Mouse (Mus musculus) bone marrow macrophage, adult 2 months (primary cell): Measurements from ENCODE around the gene Serpina3f. TPM values are rescaled to one million over a fixed set of nuclear protein-coding genes. Genes with fewer than 3 reads are reported as not detected.
A peak's percentile ranks its signal among the peaks of the same experiment; 100 is the strongest.

Experiments used
- H3K27ac ChIP-seq: 2 replicates; pipeline ENCODE4 v1.5.1; 2012; ENCODE audit warnings: low read depth, low read length; ENCODE audit not compliant: insufficient read depth
- H3K4me1 ChIP-seq: 2 replicates; pipeline ENCODE4 v1.6.1; 2012; ENCODE audit warnings: low read length; ENCODE audit not compliant: control insufficient read depth, insufficient read depth
- H3K4me3 ChIP-seq: 2 replicates; pipeline ENCODE4 v1.5.1; 2012; ENCODE audit warnings: mild to moderate bottlenecking, low read length, moderate library complexity; ENCODE audit not compliant: insufficient read depth
- CTCF ChIP-seq: IDR thresholded peaks from 2 replicates; pipeline ENCODE4 v1.5.1; 2012; ENCODE audit warnings: low read depth, mild to moderate bottlenecking, low read length, moderate library complexity
- POLR2A ChIP-seq: IDR thresholded peaks from 2 replicates; pipeline ENCODE4 v1.6.1; 2012; ENCODE audit warnings: mild to moderate bottlenecking, low read depth, low read length, borderline replicate concordance
- polyA plus RNA-seq: library from polyadenylated mRNA; stranded (reverse); fragments of >200 nt; gene quantifications from 2 replicates; pipeline ENCODE4 v1.2.4, GENCODE M21; 2012; ENCODE audit not compliant: missing spikeins, insufficient read depth, insufficient read length

The Serpina3f gene
- polyA plus RNA-seq: not detected in 2 replicates

DNA sequence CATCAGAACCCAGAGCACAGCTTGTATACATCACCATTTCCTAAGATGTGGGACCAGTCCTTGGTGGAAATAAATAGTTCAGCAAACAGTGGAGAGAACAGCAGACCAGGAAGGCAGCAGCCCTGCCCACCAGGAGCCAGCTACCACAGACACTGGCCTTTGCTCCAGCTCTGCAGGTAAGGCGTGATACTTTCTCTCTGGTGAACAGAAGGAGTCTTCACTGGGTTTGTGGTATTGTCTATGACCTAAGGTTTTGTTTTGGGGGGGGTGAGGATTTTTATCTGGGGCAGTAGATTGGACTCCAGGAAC is at the start of gene Serpina3f:
Gene Serpina3f, plus strand, starts transcription at position 100 of the 309 bp plus-strand sequence.
- Histone ChIP-seq H3K4me3 (no peak within 1 kb of the TSS), H3K27ac (no peak within 1 kb of the TSS), H3K4me1 (peaks cover 11% of the 10 kb centered on the region)
- TF ChIP-seq POLR2A (no peak), CTCF (no peak)

DNA sequence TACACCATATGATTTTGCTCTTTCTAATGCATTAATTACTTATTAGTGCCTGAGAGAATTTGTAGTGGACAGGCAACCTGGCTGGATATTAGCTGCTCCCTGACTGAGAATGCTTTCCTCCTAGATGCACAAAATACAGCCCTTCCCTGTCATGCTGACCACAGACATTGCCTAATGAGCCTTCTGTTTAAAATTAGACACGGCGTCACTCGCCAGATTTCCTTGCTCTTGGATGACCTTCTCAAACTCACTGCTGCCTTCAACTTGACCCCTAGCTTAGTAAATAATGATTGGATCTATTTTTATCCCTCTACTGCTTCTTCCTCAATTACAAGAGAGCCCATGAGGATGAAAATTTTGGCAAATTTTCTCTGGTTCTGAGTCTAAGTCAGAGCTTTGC is 39.6 kb upstream of the Serpina3f start:
- no peak overlapping the region for H3K4me3 ChIP-seq
- TF ChIP-seq CTCF (no peak), POLR2A (no peak)
- H3K27ac ChIP-seq: no peak overlapping the region
- H3K4me1 ChIP-seq: peaks cover 21% of the 10 kb centered on the region

DNA sequence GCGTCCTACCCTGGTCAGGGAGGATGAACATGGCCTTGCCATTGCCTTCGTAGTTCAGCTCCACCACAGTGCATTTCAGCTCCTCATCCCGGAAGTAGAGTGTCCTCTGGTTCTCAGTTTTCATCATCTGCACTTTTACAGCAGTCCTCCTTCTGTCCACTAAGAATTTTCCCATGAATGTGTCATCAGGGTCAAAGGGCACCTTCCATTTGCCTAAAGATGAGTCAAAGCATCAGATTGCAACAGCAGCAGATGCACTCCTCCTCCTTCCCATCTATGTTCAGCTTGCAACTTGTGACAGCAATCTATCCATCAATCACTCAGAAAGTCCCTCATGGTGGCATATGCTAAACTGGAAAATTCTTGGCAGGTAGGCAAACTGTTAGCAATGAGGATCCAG is 38.7 kb upstream of the Serpina3f start:
- peaks cover 21% of the 10 kb centered on the region for H3K4me1 ChIP-seq
- TF ChIP-seq POLR2A (no peak), CTCF (no peak)
- no peak overlapping the region for H3K4me3 ChIP-seq
- no peak overlapping the region for H3K27ac ChIP-seq

DNA sequence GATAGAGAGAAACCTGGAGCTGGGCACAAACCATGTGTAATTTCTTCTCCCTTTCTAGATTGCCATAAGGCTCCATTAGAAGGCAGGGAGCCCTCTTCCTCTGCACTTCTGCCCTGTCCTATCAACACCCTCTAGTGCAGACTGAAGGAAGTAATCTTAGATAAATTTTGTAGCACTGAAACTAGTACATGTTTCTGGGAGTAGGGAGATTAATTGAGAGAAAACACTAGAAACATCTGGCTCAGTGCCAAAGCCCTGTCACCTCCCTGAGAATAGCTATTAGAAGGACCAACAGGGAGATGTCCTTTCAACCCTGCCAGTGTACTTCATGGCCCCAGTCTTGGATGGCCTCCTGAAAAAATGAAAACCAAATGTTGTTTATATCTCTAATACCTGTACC is 35.8 kb upstream of the Serpina3f start:
- Histone ChIP-seq H3K4me3 (no peak overlapping the region), H3K27ac (no peak overlapping the region), H3K4me1 (peaks cover 20% of the 10 kb centered on the region)
- TF ChIP-seq CTCF (no peak), POLR2A (no peak)

DNA sequence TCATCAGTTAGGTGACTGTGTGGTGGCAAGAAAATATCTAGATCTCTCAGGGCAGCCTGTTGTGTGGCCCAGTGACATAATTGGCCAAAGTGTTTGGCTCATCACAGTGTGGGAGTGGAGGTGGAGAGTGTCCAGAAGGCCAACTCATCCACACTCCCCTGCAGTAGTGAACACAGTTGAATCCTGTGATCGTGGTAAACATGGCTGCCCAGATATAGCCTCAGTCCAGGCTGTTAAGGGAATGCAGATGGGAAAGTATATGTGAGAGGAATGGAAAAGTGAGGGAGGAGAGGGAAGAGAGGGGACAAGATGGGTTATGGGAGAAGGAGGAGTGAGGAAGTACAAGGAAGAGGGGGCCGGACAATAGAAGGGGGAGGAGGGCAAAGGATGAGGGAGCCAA is 35.4 kb upstream of the Serpina3f start:
- Histone ChIP-seq H3K27ac (no peak overlapping the region), H3K4me3 (no peak overlapping the region), H3K4me1 (peaks cover 17% of the 10 kb centered on the region)
- TF ChIP-seq POLR2A (no peak), CTCF (no peak)

DNA sequence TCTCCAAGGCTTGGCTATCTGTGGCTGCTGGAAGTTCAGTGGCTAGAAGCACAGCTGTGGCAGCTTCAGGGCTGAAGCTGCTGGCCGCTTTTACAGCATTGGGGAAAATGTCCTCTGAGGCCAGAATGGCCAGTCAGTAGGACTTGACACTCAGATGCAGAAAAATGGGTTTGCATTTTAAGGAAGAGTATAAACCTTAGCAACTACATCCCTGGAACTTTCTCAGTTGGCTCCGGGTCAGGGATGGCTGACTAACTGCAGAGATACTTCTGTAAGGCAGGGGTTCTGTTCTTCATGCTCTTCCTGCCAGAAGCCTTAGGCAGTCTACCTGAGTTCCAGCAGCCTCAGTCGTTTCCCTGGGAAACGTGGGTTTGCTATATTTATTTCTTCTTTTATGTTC is 29.3 kb upstream of the Serpina3f start:
- Histone ChIP-seq H3K27ac (no peak overlapping the region), H3K4me1 (peaks cover 21% of the 10 kb centered on the region), H3K4me3 (no peak overlapping the region)
- TF ChIP-seq CTCF: no peak
- no peak for TF ChIP-seq POLR2A

DNA sequence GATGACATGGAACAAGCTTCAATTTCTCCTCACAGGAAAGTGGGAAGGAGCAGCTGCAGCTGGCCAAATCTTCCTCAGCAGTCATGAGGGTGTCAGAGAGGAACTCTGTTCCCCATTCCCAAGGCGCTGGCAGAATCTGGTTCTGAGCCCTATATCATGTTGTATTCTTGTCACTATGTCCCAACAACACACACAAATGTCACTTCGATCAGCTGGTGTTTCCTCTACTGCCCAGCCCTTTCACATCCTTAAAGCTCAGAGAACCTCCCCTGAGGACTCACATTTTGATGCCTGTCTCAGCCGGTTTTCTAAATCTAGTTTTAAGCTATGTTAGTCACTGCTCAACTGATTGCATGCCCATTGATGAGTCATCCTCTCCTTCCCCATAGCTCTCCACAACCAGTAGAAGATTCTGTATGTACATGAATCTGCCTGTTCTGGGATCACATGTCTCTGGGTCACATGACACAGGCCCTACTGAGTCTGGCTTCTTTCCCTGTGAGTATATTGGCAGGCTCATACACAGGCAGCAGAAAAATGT is 28.2 kb upstream of the Serpina3f start:
- peak overlapping the region; percentile 86 for H3K27ac ChIP-seq
- H3K4me1 ChIP-seq: peaks cover 21% of the 10 kb centered on the region
- TF ChIP-seq CTCF (no peak), POLR2A (no peak)
- H3K4me3 ChIP-seq: no peak overlapping the region

DNA sequence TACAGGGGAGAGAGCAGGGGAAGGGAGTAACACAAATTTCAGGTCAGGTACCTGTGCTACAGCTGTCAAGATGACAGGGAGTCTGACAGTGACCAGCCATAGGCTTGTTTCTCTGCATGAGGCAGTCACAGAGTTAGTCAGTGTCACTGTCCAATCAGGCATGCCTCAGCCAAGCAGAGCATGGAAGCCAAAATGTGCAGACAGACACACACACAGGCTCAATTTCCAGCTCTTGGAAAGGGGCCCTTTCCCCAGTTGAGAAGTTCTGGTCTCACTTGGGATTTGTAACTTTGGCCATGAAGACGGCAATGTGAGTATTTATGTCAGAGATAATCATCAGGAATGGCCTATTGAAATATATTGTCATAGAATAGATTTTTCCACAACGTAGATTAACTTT is 25.1 kb upstream of the Serpina3f start:
- no peak overlapping the region for H3K4me3 ChIP-seq
- no peak overlapping the region for H3K27ac ChIP-seq
- H3K4me1 ChIP-seq: peaks cover 21% of the 10 kb centered on the region
- no peak for TF ChIP-seq POLR2A
- no peak for TF ChIP-seq CTCF

DNA sequence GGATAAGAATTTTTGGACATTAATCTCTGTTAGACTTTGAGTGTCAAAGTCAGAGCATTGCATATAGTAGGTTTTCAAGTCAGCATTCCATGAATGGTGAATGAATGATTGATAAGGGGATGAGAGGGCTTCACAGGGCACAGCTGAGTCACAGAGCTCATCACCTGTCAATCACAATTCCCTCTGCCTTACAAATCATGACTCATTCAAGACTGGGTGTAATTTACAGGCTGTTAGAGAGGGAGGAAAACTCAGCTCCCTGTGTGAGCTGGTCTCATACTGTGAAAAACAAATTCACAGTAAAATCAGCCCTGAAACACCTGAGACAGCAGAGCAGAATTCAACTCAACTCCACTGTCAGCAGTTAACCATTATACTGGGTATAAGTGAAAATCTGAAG is 23.5 kb upstream of the Serpina3f start:
- TF ChIP-seq POLR2A (no peak), CTCF (no peak)
- H3K4me3 ChIP-seq: no peak overlapping the region
- no peak overlapping the region for H3K27ac ChIP-seq
- H3K4me1 ChIP-seq: peaks cover 14% of the 10 kb centered on the region

DNA sequence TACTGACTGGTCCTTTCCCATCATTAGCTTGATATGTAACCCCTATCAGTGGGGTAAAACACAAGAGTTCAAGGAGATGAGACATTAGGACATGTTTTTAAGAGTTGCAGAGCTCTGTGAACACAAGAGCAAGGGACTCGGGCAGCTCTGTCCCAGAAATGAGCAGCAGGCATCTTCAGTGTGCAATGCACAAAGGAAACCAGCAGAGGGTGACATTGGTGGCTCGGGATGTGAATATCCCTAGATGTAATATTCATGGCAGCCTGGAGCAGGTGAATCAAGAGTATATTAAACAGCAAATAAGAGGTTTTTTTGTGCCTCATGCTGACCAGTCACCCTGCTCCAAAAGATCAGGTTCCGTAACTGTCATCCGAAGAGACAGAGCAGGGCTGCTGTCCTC is 5.2 kb upstream of the Serpina3f start:
- Histone ChIP-seq H3K4me1 (peaks cover 6% of the 10 kb centered on the region), H3K4me3 (no peak overlapping the region), H3K27ac (no peak overlapping the region)
- TF ChIP-seq POLR2A (no peak), CTCF (no peak)

DNA sequence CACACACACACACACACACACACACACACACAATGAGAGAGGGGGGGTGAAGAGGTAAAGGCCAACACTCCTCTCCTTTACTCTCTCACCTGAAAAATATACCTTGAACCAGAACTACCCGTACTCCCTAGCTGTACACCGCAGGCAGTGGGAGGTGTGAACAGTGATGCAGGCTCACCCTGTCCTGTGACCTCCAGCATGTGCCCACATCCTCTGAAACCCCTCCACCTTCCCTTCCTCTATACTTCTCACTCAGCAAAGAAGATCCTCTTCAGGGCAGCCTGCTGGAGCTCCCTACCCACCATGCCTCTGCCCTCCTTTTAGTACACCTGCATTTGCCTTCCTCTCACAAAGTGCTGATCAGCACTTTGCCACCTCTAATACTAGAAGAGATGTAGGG is 4.5 kb upstream of the Serpina3f start:
- Histone ChIP-seq H3K4me1 (peaks cover 11% of the 10 kb centered on the region), H3K27ac (no peak overlapping the region), H3K4me3 (no peak overlapping the region)
- no peak for TF ChIP-seq CTCF
